Mouse (Mus musculus) layer of hippocampus, adult 18-20 months (tissue): ENCODE measurements around the gene Eif1ad. TPM values are rescaled to one million over a fixed set of nuclear protein-coding genes. Genes with fewer than 3 reads are reported as not detected.

ENCODE experiments used
- DNase-seq, 2 experiments: peaks; one replicate each; pipeline ENCODE4 v3.0.0; 2022; ENCODE audit warnings: low spot score in 2 of 2
- total RNA-seq, 2 experiments: library from RNA; stranded (reverse); gene quantifications; 2 replicates each; pipeline ENCODE4 v1.2.3; 2021

The Eif1ad gene
- total RNA-seq, 2 experiments from 2014 or later, result 20.2 to 22.0 TPM

GRCm38 (mm10) chr19:5418750-5419466 is 52.4 kb downstream of the Eif1ad start:
- DNase-seq, result no peak

- no peak for DNase-seq
These were observed 53.1 kb downstream of the Eif1ad start for GRCm38 (mm10) chr19:5419630-5420029.

GRCm38 (mm10) chr19:5420579-5420978 is 54.0 kb downstream of the Eif1ad start:
- no peak for DNase-seq

Other genes with a start within 250 kb of the Eif1ad start
- 100 to 1,000 TPM; 230 to 231 TPM for gene Klc2, start 248.2 kb upstream of the Eif1ad start, total RNA-seq
- 10 to 100 TPM; 52.1 to 52.5 TPM for gene Pacs1, start 93.6 kb upstream of the Eif1ad start, total RNA-seq
- gene Sf3b2, start 71.3 kb upstream of the Eif1ad start, total RNA-seq, result 100 to 1,000 TPM; 215 to 219 TPM
- gene Gal3st3, start 68.4 kb upstream of the Eif1ad start, total RNA-seq, result 100 to 1,000 TPM; 102 to 107 TPM
- gene Catsper1, start 31.0 kb upstream of the Eif1ad start, total RNA-seq, result not detected
- 10 to 100 TPM in 1 of 2 experiments, 1 to 10 TPM in 1; 8.6 to 10.4 TPM for gene Cst6, start 17.2 kb upstream of the Eif1ad start, total RNA-seq
- gene Banf1, start 427 bp downstream of the Eif1ad start, total RNA-seq, result 10 to 100 TPM; 80.7 to 87.6 TPM
- gene Sart1, start 22.0 kb downstream of the Eif1ad start, total RNA-seq, result 100 to 1,000 TPM in 1 of 2 experiments, 10 to 100 TPM in 1; 96.9 to 117 TPM
- gene Tsga10ip, start 35.8 kb downstream of the Eif1ad start, total RNA-seq, result under 1 TPM; 0.30 TPM
- gene Drap1, start 58.2 kb downstream of the Eif1ad start, total RNA-seq, result 100 to 1,000 TPM; 347 to 383 TPM
- 10 to 100 TPM; 74.7 to 75.3 TPM for gene AI837181, start 58.4 kb downstream of the Eif1ad start, total RNA-seq
- not detected for gene Fosl1, start 80.8 kb downstream of the Eif1ad start, total RNA-seq
- 10 to 100 TPM; 36.5 to 37.0 TPM for gene Ccdc85b, start 91.2 kb downstream of the Eif1ad start, total RNA-seq
- gene Fibp, start 93.9 kb downstream of the Eif1ad start, total RNA-seq, result 10 to 100 TPM; 95.7 to 97.4 TPM
- gene Ctsw, start 101.8 kb downstream of the Eif1ad start, total RNA-seq, result not detected
- gene Efemp2, start 107.2 kb downstream of the Eif1ad start, total RNA-seq, result 10 to 100 TPM; 11.6 to 13.1 TPM
- 10 to 100 TPM; 28.3 to 28.4 TPM for gene Mus81, start 121.7 kb downstream of the Eif1ad start, total RNA-seq
- 1,000 to 10,000 TPM; 1,259 to 1,272 TPM for gene Cfl1, start 123.7 kb downstream of the Eif1ad start, total RNA-seq
- 1 to 10 TPM; 4.3 to 6.4 TPM for gene 1700020D05Rik, start 137.0 kb downstream of the Eif1ad start, total RNA-seq
- 10 to 100 TPM; 79.9 to 85.2 TPM for gene Snx32, start 143.8 kb downstream of the Eif1ad start, total RNA-seq
- not detected for gene Ovol1, start 193.9 kb downstream of the Eif1ad start, total RNA-seq
- gene Ap5b1, start 201.3 kb downstream of the Eif1ad start, total RNA-seq, result 1 to 10 TPM; 6.4 to 6.5 TPM
- 10 to 100 TPM; 72.0 to 79.8 TPM for gene Rnaseh2c, start 235.1 kb downstream of the Eif1ad start, total RNA-seq
- 10 to 100 TPM; 78.7 to 86.3 TPM for gene Kat5, start 243.5 kb downstream of the Eif1ad start, total RNA-seq